9 mouse cellular contexts compared by ENCODE assay signal in the genomic region with DNA sequence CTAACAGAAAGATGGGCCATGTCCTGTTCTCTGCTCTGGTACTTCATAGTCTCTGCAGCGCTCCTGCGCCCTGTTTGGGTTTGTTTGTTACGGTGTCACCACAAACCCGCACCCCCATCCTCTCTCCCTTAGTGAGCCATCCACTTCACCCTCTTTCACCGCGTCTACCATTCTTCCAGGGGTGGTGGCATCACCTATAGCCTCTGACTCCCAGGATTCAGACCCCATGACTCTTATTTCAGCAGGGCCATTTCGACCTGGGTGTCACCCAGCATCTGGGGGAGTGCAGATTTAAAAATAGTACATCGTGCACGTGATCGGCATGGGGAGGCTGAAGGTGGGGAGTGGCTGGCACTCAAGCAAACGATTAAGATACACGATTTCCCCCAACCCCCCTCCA. TPM values are rescaled to one million over a fixed set of nuclear protein-coding genes. Genes with fewer than 3 reads are reported as not detected.
DNase-seq lines count a peak whose midpoint lies in the region; ATAC-seq and TF ChIP-seq lines count a peak whose summit lies in the region.
"Had no signal": no experiment of that assay in that cellular context is flagged by ENCODE, and none has a peak within 500 bp of the region (broad histone marks: within the 10 kb centered on the region; RNA-seq: fewer than 3 reads in every experiment).

No protein-coding gene starts in this region.

- under 1% methylated on average over 12 of the region's 12 CpGs for WGBS in embryonic facial prominence, embryonic 13.5 days
- WGBS in liver, embryonic 11.5 days = 6% methylated on average over 12 of the region's 12 CpGs

- H3K27me3 ChIP-seq in testis, adult 2 months (ENCODE audit: control insufficient read depth, insufficient read depth, low read length) = no peaks in the 10 kb centered on the region
- peaks cover 32% of the 10 kb centered on the region for H3K27me3 ChIP-seq in embryonic facial prominence, embryonic 13.5 days
- H3K27me3 ChIP-seq in liver, embryonic 11.5 days (replicated peaks; ENCODE audit: control insufficient read depth, insufficient read depth, low read length) = peaks cover 50% of the 10 kb centered on the region

- no peak overlapping the region for H3K27ac ChIP-seq in testis, adult 2 months (ENCODE audit: control insufficient read depth, insufficient read depth, low read depth, low read length)
- no peak overlapping the region for H3K27ac ChIP-seq in embryonic facial prominence, embryonic 13.5 days
- no peak overlapping the region for H3K27ac ChIP-seq in liver, embryonic 11.5 days (ENCODE audit: low read depth, low read length)

- H3K36me3 ChIP-seq in testis, adult 2 months (ENCODE audit: control insufficient read depth, insufficient read depth, low read length) = no peaks in the 10 kb centered on the region
- no peaks in the 10 kb centered on the region for H3K36me3 ChIP-seq in embryonic facial prominence, embryonic 13.5 days
- no peaks in the 10 kb centered on the region for H3K36me3 ChIP-seq in liver, embryonic 11.5 days (ENCODE audit: control insufficient read depth, insufficient read depth, low read length)

- H3K9me3 ChIP-seq in embryonic facial prominence, embryonic 13.5 days = no peaks in the 10 kb centered on the region
- no peaks in the 10 kb centered on the region for H3K9me3 ChIP-seq in liver, embryonic 11.5 days (ENCODE audit: control insufficient read depth, low read length)

- H3K9ac ChIP-seq in embryonic facial prominence, embryonic 13.5 days = peak overlapping the region; percentile 75
- H3K9ac ChIP-seq in liver, embryonic 11.5 days (ENCODE audit: low read depth, low read length) = no peak overlapping the region

- TF ChIP-seq CTCF in testis, adult 2 months (IDR thresholded peaks at IDR 0.05; ENCODE audit: control insufficient read depth, insufficient read depth, insufficient replicate concordance, low read depth, low read length) = no peak

- DNase-seq in testis, postnatal 14 days (ENCODE audit: low spot score) = no peak
- DNase-seq in heart, postnatal 36 days = peak; percentile 5 to 22
- no peak for DNase-seq in liver, embryonic 11.5 days (ENCODE audit: low spot score)
- DNase-seq in right cerebral cortex, postnatal 14 days = peak; percentile 31
- no peak for DNase-seq in ovary, adult 18-20 months (ENCODE audit: low spot score)
- no peak for DNase-seq in ovary, postnatal 14 days (ENCODE audit: low spot score)

- H3K4me3 ChIP-seq in testis, adult 2 months (ENCODE audit: control insufficient read depth, low read depth, low read length) = peak overlapping the region; percentile 62
- peak overlapping the region; percentile 67 for H3K4me3 ChIP-seq in embryonic facial prominence, embryonic 13.5 days
- peak overlapping the region; percentile 61 for H3K4me3 ChIP-seq in liver, embryonic 11.5 days (ENCODE audit: low read depth, low read length)
- H3K4me3 ChIP-seq: myocyte had no signal

- peaks cover 6% of the 10 kb centered on the region; the same call in 1 of the 2 replicates for H3K4me1 ChIP-seq in testis, adult 2 months (ENCODE audit: control insufficient read depth, insufficient read depth, low read length)
- peaks cover 4% of the 10 kb centered on the region; the same call in 1 of the 2 replicates for H3K4me1 ChIP-seq in embryonic facial prominence, embryonic 13.5 days
- no peaks in the 10 kb centered on the region; the same call in 1 of the 2 replicates for H3K4me1 ChIP-seq in liver, embryonic 11.5 days (replicated peaks; ENCODE audit: control insufficient read depth, insufficient read depth, low read length)

- H3K4me2 ChIP-seq in embryonic facial prominence, embryonic 13.5 days = peak overlapping the region; percentile 84
- H3K4me2 ChIP-seq in liver, embryonic 11.5 days = peak overlapping the region; percentile 86

- intact Hi-C loops in heart, postnatal 36 days (cut with DNase I) = loop anchor here (2.0 to 10.0 kb wide), 3 partner anchors 105 to 767 kb away; partner anchors contain the start of genes Adamts6 and Cwc27

- TF ChIP-seq POLR2A in testis, adult 2 months (IDR thresholded peaks at IDR 0.05; ENCODE audit: control insufficient read depth, low read depth, low read length) = no peak

- ATAC-seq in embryonic facial prominence, embryonic 13.5 days (ENCODE audit: insufficient number of reproducible peaks, insufficient read depth, low FRiP score, low TSS enrichment, low read depth) = no peak
- ATAC-seq in liver, embryonic 11.5 days (replicated peaks; ENCODE audit: low FRiP score) = no peak

RNA-seq across cellular contexts. Expression of gene Rgs7bp, which starts 1.1 kb away (rescaled TPM):
- polyA plus RNA-seq in testis, adult 2 months (2012; rRNA removed) = 0.08 and 0.11 TPM in 2 replicates
- 2.3 and 2.7 TPM in 2 replicates for polyA plus RNA-seq in embryonic facial prominence, embryonic 13.5 days (2015; fragmentation: Nextera tagmentation; extraction: Ambion mirVana)
- total RNA-seq in heart, postnatal 36 days (2021) = 1 to 10 TPM; 3.3 to 4.8 TPM
- 0.74 and 0.81 TPM in 2 replicates for polyA plus RNA-seq in liver, embryonic 11.5 days (2014; fragmentation: Nextera tagmentation; extraction: Ambion mirVana)

RNA-seq across cellular contexts. Expression of gene 4933425L06Rik, which starts 28.3 kb away (rescaled TPM):
- polyA plus RNA-seq in testis, adult 2 months (2012; rRNA removed) = 2.4 and 2.7 TPM in 2 replicates
- not detected in 2 replicates for polyA plus RNA-seq in embryonic facial prominence, embryonic 13.5 days (2015; fragmentation: Nextera tagmentation; extraction: Ambion mirVana)
- total RNA-seq in heart, postnatal 36 days (2021) = not detected
- not detected in 2 replicates for polyA plus RNA-seq in liver, embryonic 11.5 days (2014; fragmentation: Nextera tagmentation; extraction: Ambion mirVana)
- polyA plus RNA-seq: myocyte had no signal

Comparison
In these comparisons a context has a peak if more than half of its experiments do, and no peak if none do; other contexts are left out.
1. DNase-seq: peak in heart, postnatal 36 days (2 of 2) and right cerebral cortex, postnatal 14 days (single experiment); none in testis, postnatal 14 days (single experiment), liver, embryonic 11.5 days (single experiment), ovary, adult 18-20 months (single experiment) and ovary, postnatal 14 days (single experiment).
2. Peak in every context shown above with its lines, with median percentiles within 50 percentile points of each other: H3K4me3 ChIP-seq.